Mouse (Mus musculus): ENCODE results near the gene Dot1l.
A peak's percentile ranks its signal among the peaks of the same experiment; 100 is the strongest.

Dot1l gene

GRCm38 (mm10) chr10:80793033-80793784 is 38.2 kb downstream of the Dot1l start:
- DNase-seq, result no peak

GRCm38 (mm10) chr10:80793803-80794202 is 38.8 kb downstream of the Dot1l start:
- no peak for DNase-seq

GRCm38 (mm10) chr10:80794750-80795149 is 39.7 kb downstream of the Dot1l start:
- no peak for DNase-seq

GRCm38 (mm10) chr10:80796307-80796848 is 41.4 kb downstream of the Dot1l start:
- no peak for DNase-seq

GRCm38 (mm10) chr10:80797186-80798149 is 42.5 kb downstream of the Dot1l start:
- DNase-seq, result no peak

GRCm38 (mm10) chr10:80798150-80799006 is 43.4 kb downstream of the Dot1l start, which contains the start of the genes Sf3a2 and Plekhj1:
Gene Sf3a2, plus strand, starts transcription at chr10:80798198.
Gene Plekhj1, minus strand, starts transcription at chr10:80798626.
- DNase-seq, result peak; percentile 99

GRCm38 (mm10) chr10:80799070-80799566 is 44.1 kb downstream of the Dot1l start:
- DNase-seq, result no peak

GRCm38 (mm10) chr10:80802204-80802912 is 47.4 kb downstream of the Dot1l start:
- no peak for DNase-seq

- DNase-seq, result no peak
Observed at GRCm38 (mm10) chr10:80802996-80803395, 48.0 kb downstream of the Dot1l start.

GRCm38 (mm10) chr10:80804340-80804739 is 49.3 kb downstream of the Dot1l start:
- DNase-seq, result no peak

- DNase-seq, result no peak
Observed at GRCm38 (mm10) chr10:80804916-80805315, 49.9 kb downstream of the Dot1l start, which contains the start of gene Amh. Gene Amh, plus strand, starts transcription at chr10:80805243.

- no peak for DNase-seq
Observed at GRCm38 (mm10) chr10:80805322-80805721, 50.3 kb downstream of the Dot1l start.

- peak; percentile 90 for DNase-seq
Observed at GRCm38 (mm10) chr10:80805925-80806324, 50.9 kb downstream of the Dot1l start.

- peak; percentile 21 for DNase-seq
Observed at GRCm38 (mm10) chr10:80806341-80807056, 51.5 kb downstream of the Dot1l start.

- peak; percentile 63 for DNase-seq
Observed at GRCm38 (mm10) chr10:80807057-80807627, 52.1 kb downstream of the Dot1l start.

- peak; percentile 13 for DNase-seq
Observed at GRCm38 (mm10) chr10:80808099-80808984, 53.3 kb downstream of the Dot1l start.

GRCm38 (mm10) chr10:80808985-80809632 is 54.1 kb downstream of the Dot1l start:
- peak; percentile 14 for DNase-seq

GRCm38 (mm10) chr10:80810084-80810483 is 55.1 kb downstream of the Dot1l start:
- DNase-seq, result peak; percentile 17

Data from thymus, postnatal 4 days (tissue).